Mouse (Mus musculus) layer of hippocampus, adult 8-10 months (tissue): Measurements from ENCODE around the gene Cherp. TPM values are rescaled to one million over a fixed set of nuclear protein-coding genes. Genes with fewer than 3 reads are reported as not detected.
A peak's percentile ranks its signal among the peaks of the same experiment; 100 is the strongest.

Source experiments
- DNase-seq, 2 experiments: peaks; one replicate each; pipeline ENCODE4 v3.0.0; 2022; ENCODE audit warnings: low spot score in 2 of 2
- total RNA-seq, 4 experiments: library from RNA; stranded (reverse); gene quantifications; 2 replicates each; pipeline ENCODE4 v1.2.4; 2022

The Cherp gene
- 10 to 100 TPM; 69.3 to 97.6 (median 83.2) TPM for total RNA-seq

DNA sequence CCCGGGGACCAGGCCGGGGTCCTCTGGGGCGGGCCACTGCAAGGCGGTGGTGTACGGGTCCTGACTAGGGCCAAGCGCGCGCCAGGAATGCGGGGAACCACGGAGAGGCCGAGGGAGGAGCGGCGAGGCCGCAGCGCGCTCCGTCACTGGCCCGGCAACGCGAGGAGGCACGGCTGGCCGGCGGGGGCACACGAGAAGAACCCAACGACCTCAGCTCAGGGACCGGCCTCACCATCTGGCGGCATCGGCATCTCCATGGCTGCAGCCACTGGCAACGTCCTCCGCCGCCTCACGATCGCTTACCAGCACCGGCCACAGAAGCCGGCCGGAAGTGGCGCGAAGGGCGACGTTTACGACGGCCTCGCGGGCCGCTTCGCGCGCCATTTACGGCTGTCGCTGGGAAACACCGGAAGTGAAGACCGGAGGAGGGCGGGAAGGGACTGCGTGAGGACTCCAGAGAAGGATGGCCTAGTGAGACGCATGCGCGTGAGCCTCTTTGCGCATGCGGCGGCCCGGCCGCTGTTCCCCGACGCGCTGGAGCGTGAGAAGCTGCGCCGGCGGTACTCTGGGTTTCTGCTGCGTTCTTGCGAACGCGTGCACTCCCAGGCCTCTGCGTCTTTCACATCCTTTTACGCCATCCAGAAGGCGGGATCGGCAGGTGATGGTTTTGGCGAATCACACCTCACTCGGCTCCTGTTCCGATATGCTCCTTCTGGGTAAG is at the start of gene Cherp:
TSS of gene Cherp (minus strand) at position 401 of the 721 bp plus-strand sequence.
- peak; percentile 97 to 98 for DNase-seq

DNA sequence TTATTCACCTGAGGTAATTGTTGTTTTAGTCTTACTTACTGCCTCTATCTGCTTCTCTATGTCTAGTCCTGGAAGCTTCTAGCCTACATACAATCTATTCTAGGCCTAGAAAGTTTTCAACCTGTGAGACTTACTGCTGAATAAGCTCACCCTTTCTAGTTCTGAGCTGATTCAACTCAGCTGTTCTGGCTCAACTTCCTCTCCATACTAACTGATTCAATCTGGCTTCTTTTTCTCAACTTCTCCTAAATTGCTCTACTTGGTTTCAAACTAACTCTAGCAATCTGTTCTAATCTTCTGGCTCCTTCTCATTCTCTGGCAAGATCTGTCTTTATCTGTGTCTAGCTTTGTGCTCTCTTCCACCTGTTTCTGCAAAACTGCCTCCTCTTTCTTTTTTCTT is 46.9 kb upstream of the Cherp start:
- DNase-seq: no peak

GRCm38 (mm10) chr8:72517421-72517988 is 42.5 kb upstream of the Cherp start:
- DNase-seq: no peak

DNA sequence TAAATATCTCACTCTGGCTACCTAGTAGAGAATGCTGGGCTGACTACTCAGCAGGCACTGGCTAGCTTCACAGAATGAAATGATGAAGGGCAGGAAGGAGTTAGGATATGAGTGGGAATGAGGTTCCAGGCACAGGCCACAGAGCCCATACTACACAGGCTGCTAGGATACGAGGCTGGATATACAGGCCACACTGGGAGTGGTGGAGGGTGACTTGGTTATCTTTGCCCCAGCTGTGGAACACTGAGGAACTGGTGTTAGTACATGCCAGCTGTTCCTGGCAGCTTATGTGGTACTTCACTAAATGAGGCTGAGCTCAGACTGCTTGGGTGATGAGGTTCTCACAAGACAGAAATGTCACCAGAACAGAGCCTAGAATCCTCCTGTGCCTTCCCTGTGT is 38.1 kb upstream of the Cherp start:
- DNase-seq: no peak

DNA sequence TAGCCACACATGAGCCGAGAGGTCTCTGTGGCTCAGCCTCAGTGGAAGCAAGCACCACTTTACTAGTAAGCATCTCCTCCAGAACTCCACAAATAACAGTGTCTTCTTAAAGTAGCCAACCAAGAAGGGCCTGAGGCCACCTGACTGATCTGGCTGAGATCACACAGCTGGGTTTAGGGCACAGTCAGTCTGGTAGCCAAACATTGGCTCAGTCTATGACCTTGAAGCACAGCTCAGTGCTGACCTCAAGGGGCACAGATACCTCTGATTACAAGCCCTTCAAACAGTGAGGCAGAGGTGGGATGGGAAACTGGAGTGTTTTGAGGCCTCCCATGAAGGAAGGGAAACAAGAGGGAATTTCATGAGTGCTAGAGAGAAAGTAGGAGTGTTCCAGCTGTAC is 37.6 kb upstream of the Cherp start:
- no peak for DNase-seq

GRCm38 (mm10) chr8:72507505-72507904 is 32.5 kb upstream of the Cherp start:
- no peak for DNase-seq

DNA sequence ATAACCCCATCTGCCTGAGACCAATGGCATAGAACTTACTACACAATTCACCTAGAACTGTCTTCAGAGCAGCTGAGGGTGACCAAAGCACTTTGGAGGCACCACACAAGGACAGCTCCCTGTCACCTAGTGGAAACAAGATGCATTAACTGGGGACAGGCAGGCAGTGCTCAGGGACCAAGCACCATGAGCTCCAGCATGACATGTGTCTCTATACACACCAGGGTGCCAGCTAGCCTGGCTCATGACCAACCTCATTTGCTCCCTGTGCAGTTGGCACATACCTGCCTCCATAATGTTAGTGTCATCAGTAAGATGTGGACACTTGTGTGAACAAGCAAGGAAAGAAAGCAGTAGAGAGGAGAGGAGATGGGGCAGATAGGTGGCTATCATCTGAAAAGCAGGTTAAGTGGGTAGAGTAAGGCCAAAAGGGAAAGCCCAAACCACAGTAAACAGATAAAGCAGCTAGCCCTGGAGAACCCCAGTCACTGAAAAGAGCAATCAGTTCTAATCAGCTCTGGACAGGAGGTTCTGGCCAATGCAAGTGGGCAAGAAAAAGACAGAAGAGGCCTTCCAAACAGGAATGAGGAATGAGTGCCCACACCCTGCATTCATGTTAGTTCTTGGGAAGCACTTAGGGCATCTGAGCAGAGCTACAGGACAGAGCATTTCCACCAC is 29.8 kb upstream of the Cherp start:
- DNase-seq: no peak

DNA sequence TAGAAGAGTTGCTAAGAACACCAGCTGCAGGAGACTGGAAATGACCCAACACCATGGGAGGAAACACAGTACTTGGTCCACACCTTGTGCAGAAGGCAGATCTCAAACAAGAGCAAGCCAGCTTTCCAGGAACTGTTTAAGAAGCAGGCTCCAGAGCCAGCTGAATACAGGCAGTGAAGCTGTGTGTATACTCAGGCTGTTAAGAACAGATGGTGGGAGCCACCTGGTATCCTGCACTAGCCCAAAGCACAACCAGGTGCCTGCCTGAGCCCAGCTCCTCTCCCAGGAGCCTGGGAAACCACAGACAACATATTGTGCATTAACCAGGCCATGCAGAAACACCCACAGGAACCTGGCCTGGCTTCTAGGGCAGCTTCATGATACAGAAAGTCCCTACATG is 29.1 kb upstream of the Cherp start:
- peak; percentile 67 to 71 for DNase-seq

- no peak for DNase-seq
Observed at GRCm38 (mm10) chr8:72500521-72500931, 25.5 kb upstream of the Cherp start.

- no peak for DNase-seq
Observed at GRCm38 (mm10) chr8:72499521-72500284, 24.7 kb upstream of the Cherp start.

DNA sequence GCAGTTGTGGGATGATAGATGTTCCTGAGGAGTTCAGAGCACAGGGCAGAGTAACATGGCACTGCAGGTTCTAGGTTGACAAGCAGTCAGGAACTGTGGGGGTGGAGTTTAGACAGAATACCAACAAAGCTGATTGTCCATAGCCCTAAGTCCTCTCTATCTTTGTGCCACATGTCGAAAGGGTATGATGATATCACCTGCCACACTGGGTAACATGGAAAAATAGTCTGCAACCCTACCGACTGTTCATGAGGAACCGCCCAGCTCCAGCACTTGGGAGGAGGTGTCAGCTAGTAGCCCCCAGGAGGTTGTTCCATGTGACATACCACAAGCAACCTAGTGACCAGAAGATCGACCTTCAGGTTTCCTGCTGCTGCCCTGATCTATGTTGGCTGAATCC is 23.5 kb upstream of the Cherp start:
- no peak for DNase-seq

DNA sequence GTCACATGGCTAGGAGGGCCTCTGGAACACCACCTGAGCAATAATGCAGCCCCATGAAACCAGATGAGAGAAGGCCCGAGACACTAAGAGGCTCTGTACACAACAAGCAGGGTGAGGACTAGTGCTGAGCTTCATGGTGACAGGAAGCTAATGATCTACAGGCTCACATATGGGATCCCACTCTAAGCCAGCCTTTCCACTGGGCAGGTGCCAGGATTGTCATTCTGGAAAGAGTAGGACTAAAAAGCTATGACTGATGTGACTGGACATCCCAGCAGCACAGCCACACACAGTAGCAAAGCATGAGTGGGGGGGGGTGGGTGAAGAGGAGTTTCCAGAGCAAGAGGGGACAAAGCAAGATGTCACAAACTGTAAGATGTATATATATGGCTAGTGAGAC is 22.9 kb upstream of the Cherp start:
- DNase-seq: no peak

DNA sequence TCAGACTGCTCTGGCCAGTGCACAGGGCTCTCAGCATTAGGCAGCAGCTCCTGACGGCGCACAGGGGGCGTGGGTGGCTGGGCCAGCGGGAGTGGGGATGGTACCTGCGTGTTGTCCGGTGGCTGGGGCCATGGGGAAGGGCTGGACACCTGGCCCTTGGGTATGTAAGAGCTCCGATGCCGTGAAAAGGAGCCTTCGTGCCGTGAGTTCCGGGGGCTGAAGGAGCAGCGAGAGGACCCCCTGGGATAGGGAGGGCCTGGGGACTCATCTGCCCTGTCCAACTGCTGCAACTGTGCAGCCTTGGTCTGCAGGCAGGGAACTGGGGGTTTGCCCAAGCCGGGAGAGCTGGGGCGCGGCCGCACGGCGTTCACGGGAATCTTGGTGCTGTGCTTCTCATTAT is 21.2 kb upstream of the Cherp start:
- DNase-seq: no peak

- no peak for DNase-seq
Observed at GRCm38 (mm10) chr8:72495411-72496111, 20.5 kb upstream of the Cherp start.

DNA sequence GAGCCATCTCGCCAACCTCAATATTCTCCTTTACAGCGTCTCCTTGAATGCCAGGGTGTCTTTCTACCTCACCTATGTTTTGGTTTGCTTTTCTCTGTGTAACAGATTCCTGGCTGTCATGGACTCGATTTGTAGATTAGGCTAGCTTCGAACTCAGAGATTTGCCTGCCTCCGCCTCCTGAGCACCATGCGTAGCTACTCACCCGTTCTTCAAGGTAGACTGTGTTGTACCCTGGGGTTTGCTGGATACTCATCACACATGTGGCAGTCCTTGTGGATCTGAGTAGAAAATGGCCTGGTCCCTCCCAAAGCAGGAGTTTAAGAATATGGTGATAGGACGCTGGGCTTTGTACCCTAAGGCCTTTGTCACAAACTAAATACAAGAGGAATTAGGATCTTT is 18.4 kb upstream of the Cherp start:
- DNase-seq: no peak

GRCm38 (mm10) chr8:72492622-72493081 is 17.6 kb upstream of the Cherp start:
- peak; percentile 99 for DNase-seq

DNA sequence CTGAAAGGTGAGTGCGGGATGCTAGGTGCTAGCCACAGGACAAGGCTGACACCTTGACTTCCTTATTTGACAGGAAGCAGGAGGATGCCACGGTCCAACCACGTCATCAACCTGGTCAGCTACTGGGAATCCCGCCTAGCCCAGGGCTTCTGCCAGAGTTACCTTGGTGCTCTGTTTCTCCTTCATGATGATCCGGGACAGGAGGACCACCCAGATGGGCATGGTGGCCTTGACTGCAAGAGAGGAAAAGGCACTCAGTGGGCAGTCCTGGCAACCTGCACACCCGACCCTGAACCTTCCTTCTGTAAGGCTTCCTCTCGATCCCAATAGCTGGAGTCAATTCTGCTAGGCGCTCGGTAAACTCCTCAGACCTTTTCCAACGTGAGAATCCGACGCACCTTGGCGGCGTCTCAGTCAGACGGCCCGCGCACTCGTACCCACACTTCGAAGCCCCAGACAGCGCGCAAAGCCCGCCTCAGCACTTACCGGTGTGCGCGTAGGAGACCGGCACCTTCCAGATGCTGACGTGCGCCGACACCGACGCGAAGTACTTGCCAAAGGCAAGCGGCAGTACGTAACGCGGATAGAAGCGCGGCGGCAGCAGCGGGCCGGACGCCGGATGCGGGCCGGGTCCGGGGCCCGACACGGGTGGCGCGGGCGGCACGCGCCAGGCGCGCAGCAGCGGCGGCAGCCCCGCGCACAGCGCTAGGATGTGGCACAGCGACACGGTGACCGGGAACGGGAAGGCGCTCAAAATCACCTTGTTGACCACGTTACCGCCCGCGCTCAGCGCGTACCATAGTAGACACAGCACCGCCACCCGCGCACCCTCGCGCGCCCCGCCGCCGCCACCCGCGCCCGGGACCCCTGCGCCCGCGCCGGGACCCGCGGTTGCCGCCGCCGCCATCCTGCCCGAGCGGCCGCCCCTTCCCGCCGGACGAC is 16.9 kb upstream of the Cherp start, which contains the start of gene Slc35e1:
TSS of gene Slc35e1 (minus strand) at position 935 of the 942 bp plus-strand sequence.
- DNase-seq: peak in 1 of 2 experiments; percentile 46

DNA sequence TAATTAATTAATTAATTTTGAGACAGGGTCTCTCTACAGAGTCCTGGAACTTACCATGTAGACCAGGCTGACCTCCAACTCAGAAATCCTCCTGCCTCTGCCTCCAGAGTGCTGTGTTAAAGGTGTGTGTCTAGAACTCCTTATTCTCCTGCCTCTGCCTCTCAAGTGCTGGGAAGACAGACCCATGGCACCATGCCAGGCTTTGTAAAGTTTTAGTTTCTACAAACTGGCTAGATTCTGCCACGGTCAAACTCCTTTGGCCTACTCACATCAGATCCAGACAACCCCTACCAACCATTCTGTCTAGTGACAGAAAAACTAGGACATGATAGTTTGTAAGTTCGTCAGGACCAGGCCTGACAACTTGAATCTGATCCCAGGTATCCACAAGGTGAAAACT is 16.0 kb upstream of the Cherp start:
- DNase-seq: no peak

GRCm38 (mm10) chr8:72487014-72487413 is 12.0 kb upstream of the Cherp start:
- DNase-seq: no peak
